Mouse (Mus musculus) embryonic stem cell, embryonic (primary cell): ENCODE measurements around the gene Tlr11.

Experiments
- CTCF ChIA-PET, 4 experiments: fragments of 300-600 bp in 2 of 4; fragments of 350-600 bp in 2 of 4; sonication (Branson Sonifier 250); formaldehyde crosslinking; loops; one replicate each; lab custom pipeline; 2022; ENCODE audit warnings: inconsistent platforms in 2 of 4; lab: Charles Lee
- POLR2A ChIA-PET, 4 experiments: fragments of 300-600 bp in 2 of 4; fragments of 350-600 bp in 2 of 4; sonication (Branson Sonifier 250); formaldehyde crosslinking; loops; one replicate each; lab custom pipeline; 2022; ENCODE audit warnings: antibody characterized with exemption in 4 of 4, inconsistent platforms in 1 of 4; lab: Charles Lee

Tlr11 gene

DNA sequence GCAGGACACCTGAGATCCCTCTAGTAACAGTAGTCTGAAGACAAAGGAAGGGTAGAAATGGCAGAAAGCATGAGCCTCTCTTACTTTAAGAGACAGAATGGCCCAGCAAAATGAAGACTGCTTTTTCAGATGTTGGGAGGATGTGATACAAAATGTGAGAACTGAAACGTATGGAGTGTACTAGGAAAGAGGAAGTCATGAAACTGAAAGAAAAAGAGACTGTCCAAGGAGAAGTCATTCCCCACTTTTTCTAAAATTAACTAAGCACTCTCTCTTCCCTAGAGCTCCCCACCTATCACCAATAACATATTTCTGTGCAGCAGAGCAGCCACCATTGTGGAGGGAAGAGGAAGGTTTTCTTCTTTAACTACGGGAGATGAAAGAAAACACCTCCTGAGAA lies at the start of gene Tlr11:
Gene Tlr11 (plus strand): TSS at position 322 of the 400 bp plus-strand sequence.
- CTCF ChIA-PET, result no interaction called here
- POLR2A ChIA-PET, result no interaction called here

DNA sequence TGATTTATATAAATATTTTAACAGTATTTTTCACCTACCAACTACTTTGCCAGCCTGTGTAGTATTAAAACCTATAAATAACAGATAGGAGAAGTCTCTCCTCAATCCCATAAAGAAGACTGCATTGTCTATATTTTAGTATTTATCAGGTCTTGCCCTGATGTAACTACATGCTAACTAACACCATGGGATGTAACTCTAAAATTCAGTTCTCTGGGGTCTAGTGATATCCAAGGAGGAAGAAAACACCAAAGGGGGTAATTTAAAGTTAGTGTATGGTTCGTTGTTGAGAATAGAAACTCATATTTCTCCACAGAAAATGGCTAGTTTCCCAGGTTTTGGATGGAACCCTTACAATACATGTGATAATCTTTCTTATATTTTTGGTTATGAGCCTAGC lies 31.1 kb upstream of the Tlr11 start, which contains the start of gene Olfr734:
Gene Olfr734 (minus strand): TSS at position 101 of the 400 bp plus-strand sequence.
- POLR2A ChIA-PET, result no interaction called here
- CTCF ChIA-PET, result no interaction called here

DNA sequence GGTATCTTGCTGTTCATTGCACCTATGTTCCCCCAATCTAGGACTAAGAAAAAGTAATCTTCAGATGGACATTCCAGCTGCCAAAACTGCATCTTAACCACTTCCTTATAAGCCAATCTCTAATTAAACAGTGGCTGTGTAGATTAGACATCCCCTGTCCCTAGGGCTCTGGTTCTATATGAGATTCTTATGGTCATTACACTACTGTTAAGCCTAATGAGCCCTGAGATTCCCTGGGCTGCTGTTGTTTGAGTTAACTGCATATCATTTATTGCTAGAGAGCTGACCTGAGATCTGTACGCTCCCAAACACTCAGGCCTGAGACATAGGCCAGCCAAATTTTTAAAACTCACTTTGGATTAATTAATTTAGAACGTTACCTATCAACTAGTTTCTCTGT lies 8.9 kb upstream of the Tlr11 start, which contains the start of gene Olfr735:
Gene Olfr735 (minus strand): TSS at position 77 of the 400 bp plus-strand sequence.
- ChIA-PET POLR2A (no interaction called here), CTCF (no interaction called here)

DNA sequence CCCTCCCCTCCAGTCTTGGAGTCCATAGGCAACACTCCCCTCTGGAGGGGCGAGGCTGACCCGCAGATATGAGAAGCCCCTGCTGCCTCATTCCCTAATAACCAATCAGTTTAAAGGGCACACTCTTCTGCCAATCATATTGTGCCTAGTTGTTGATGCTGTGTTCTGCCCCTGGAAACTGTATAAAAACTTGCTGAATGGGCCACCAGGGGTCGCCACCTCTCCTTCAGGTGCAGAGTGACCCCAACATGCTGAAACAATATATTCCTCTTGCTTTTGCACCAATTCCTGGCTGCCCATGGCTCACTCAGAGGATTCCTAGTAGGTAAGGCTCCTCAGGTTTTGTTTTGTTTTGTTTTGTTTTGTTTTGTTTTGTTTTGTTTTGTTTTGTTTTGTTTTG lies 5.3 kb upstream of the Tlr11 start:
- CTCF ChIA-PET, result interaction anchor here in 1 of 4 experiments (0.7 kb wide), 3 partner anchors 19 to 715 kb away, joined by 4 to 7 read pairs (median 5); no protein-coding TSS in a partner anchor

DNA sequence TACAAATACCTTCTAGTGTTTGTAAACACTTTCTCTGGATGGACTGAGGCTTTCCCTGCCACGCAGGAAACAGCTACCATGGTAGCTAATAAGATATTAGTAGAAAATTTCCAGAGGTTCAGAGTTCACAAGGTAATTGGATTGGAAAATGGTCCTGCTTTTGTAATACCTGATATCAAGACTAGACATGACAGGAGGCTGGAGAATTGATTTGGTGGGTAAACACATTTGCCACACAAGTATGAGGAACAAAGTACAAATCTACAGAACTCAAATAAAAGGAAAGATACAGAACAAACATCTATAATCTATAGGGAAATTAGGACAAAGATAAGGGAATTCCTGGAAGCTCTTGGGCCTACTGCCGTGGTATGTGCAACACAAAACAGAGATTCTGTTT lies 989 bp upstream of the Tlr11 start:
- ChIA-PET POLR2A (no interaction called here), CTCF (no interaction called here)

More for the DNA sequence above, 5.3 kb upstream of the Tlr11 start:
- POLR2A ChIA-PET, result no interaction called here

DNA sequence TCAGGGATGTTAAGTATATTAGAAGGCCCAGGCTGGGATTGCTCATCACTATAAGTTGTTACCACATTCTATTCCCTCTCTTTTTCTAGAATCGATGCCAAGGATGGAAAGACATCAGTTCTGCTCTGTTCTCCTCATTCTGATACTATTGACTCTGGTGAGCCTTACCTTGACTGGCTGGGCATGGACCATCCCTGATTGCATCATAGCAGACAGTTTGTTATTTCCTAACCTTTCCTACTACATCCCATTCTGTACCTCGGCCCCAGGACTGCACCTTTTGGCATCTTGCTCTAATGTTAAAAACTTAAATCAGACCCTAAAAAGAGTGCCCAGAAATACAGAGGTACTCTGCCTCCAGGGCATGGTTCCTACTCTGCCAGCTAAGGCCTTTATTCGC lies 2.8 kb downstream of the Tlr11 start:
- CTCF ChIA-PET, result no interaction called here
- POLR2A ChIA-PET, result no interaction called here

DNA sequence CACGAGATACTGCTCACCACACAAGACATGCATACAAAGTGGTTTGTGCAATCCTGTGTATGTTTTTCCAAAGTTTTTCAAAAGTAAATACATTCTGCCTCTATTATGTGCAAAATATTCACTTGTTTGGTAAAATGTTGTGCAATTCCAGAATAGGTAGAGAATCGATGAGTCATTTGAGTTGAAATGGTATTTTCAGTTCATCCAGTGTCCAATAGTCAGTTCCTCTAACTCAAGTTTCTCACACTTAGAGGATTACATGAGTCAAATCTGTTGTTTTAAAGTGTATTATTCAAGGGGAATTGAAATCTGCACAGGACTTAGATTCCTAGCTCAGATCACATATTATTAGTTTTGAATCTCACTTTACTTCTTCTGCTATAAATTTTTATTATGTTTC lies 5.8 kb downstream of the Tlr11 start:
- POLR2A ChIA-PET, result no interaction called here
- CTCF ChIA-PET, result no interaction called here

DNA sequence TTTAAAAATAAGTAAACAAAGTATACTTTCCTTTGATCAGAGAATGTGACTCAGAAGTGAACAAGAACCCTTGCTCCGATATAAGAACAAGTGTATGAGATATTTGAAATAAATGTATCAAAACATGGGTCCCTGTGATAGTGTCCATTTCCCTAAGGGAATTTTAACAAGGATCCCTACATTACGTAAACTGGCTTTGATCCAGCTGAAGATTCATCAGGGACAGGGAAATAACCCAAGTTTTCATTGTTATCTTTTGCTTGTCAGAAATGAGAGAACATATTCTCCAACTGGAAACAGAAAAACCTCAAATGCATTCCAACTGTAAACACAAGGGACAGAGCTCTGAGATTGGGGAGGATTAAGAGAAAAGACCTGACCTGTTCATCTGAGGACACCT lies 23.1 kb downstream of the Tlr11 start, which contains the start of gene Olfr736:
Gene Olfr736 (plus strand): TSS at position 301 of the 400 bp plus-strand sequence.
- ChIA-PET CTCF (no interaction called here), POLR2A (no interaction called here)

DNA sequence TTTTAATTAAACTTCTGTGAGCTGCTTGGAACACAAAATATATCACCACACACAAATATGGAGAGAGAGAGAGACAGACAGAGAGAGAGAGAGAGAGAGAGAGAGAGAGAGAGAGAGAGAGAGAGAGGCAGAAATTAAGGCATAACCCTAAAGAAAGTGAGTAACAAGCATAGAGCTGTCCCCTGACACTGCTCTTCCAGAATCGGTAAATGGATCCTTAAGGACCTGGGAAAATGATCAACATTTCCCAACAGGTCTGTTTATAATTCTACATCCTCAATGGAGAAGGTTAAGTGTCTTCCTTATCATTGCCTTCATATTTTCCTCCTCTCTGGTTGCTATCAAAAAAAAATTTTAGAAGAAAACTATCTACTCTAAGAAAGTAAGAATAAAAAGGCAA lies 49.6 kb downstream of the Tlr11 start, which contains the start of gene Olfr738:
Gene Olfr738 (plus strand): TSS at position 301 of the 400 bp plus-strand sequence.
- ChIA-PET CTCF (interaction anchor here in 1 of 4 experiments (0.6 kb wide), 1 partner anchor 669 kb away, joined by 4 read pairs; no protein-coding TSS in a partner anchor), POLR2A (no interaction called here)
